Mouse (Mus musculus) MEL (cell line): ENCODE results near the gene Catspere2. TPM values are rescaled to one million over a fixed set of nuclear protein-coding genes. Genes with fewer than 3 reads are reported as not detected.
"Not testable (repeated sequence)": the region's sequence is repeated elsewhere in the genome, so short reads cannot be mapped to it uniquely, and the experiment has no call there.

Source experiments
- DNase-seq: peaks from one replicate; pipeline ENCODE4 v3.0.0; 2011; ENCODE audit warnings: low read depth, low spot score
- H3K27ac ChIP-seq: 2 replicates; pipeline ENCODE4 v1.5.1; 2012; ENCODE audit warnings: low read depth, mild to moderate bottlenecking, control low read depth, low read length, moderate library complexity; ENCODE audit not compliant: control insufficient read depth
- H3K27me3 ChIP-seq, 2 experiments: fragments of 150-350 bp in 1 of 2; sonication (generic) in 1 of 2; 2 replicates each; pipeline ENCODE4 v1.6.1; 2012; ENCODE audit warnings: low read length in 2 of 2, mild to moderate bottlenecking in 2 of 2, improper control_type of control experiment in 1 of 2, moderate library complexity in 1 of 2; ENCODE audit not compliant: insufficient read depth in 2 of 2, control insufficient read depth in 1 of 2
- H3K36me3 ChIP-seq, 2 experiments: 2 replicates each; pipeline ENCODE4 v1.6.1; 2012 to 2014; ENCODE audit warnings: low read length in 2 of 2, improper control_type of control experiment in 1 of 2, inconsistent platforms in 1 of 2, mild to moderate bottlenecking in 1 of 2; ENCODE audit not compliant: insufficient read depth in 2 of 2, control insufficient read depth in 1 of 2
- H3K4me1 ChIP-seq, 2 experiments: fragments of 150-350 bp in 1 of 2; sonication (generic) in 1 of 2; 2 replicates each; pipeline ENCODE4 v1.6.1; 2012; ENCODE audit warnings: low read length in 2 of 2, improper control_type of control experiment in 1 of 2, mild to moderate bottlenecking in 1 of 2; ENCODE audit not compliant: insufficient read depth in 2 of 2, control insufficient read depth in 1 of 2
- H3K4me3 ChIP-seq, 2 experiments: fragments of 150-350 bp in 1 of 2; sonication (generic) in 1 of 2; 2 replicates each; pipeline ENCODE4 v1.5.1; 2012; ENCODE audit warnings: low read depth in 2 of 2, low read length in 2 of 2, mild to moderate bottlenecking in 2 of 2, moderate library complexity in 2 of 2, control low read depth in 1 of 2, improper control_type of control experiment in 1 of 2; ENCODE audit not compliant: control insufficient read depth in 1 of 2, insufficient read depth in 1 of 2
- H3K79me2 ChIP-seq: 2 replicates; pipeline ENCODE4 v1.6.1; 2012; ENCODE audit warnings: mild to moderate bottlenecking, low read length, moderate library complexity; ENCODE audit not compliant: control insufficient read depth, poor library complexity, insufficient read depth
- H3K9ac ChIP-seq: 2 replicates; pipeline ENCODE4 v1.6.1; 2012; ENCODE audit warnings: low read depth, mild to moderate bottlenecking, control low read depth, low read length, moderate library complexity; ENCODE audit not compliant: control insufficient read depth, poor library complexity, severe bottlenecking
- H3K9me3 ChIP-seq: fragments of 150-350 bp; sonication (generic); replicated peaks from 2 replicates; pipeline ENCODE4 v1.6.1; 2012; ENCODE audit warnings: mild to moderate bottlenecking, low read length, improper control_type of control experiment, moderate library complexity; ENCODE audit not compliant: insufficient read depth
- BHLHE40 ChIP-seq: IDR thresholded peaks from 2 replicates; pipeline ENCODE4 v1.6.1; 2012; ENCODE audit warnings: low read depth, mild to moderate bottlenecking, inconsistent platforms, low read length, improper control_type of control experiment, borderline replicate concordance
- CTCF ChIP-seq, 3 experiments: IDR thresholded peaks in 2 of 3; conservative IDR thresholded peaks in 1 of 3; 2 replicates each; pipeline ENCODE4 v1.5.1; 2011 to 2012; ENCODE audit warnings: low read length in 3 of 3, low read depth in 2 of 3, mild to moderate bottlenecking in 2 of 3, improper control_type of control experiment in 1 of 3, inconsistent platforms in 1 of 3, mixed read lengths in 1 of 3, moderate library complexity in 1 of 3; ENCODE audit not compliant: control insufficient read depth in 1 of 3, insufficient read depth in 1 of 3, poor library complexity in 1 of 3, severe bottlenecking in 1 of 3
- ELF1 ChIP-seq: IDR thresholded peaks from 2 replicates; pipeline ENCODE4 v1.6.1; 2014; ENCODE audit warnings: low read depth, mild to moderate bottlenecking, inconsistent platforms, low read length, improper control_type of control experiment, moderate library complexity
- GATA1 ChIP-seq: IDR thresholded peaks from 2 replicates; pipeline ENCODE4 v1.6.1; 2011; ENCODE audit warnings: low read depth, low read length, improper control_type of control experiment
- MXI1 ChIP-seq: IDR thresholded peaks from 2 replicates; pipeline ENCODE4 v1.6.1; 2011; ENCODE audit warnings: mild to moderate bottlenecking, low read depth, low read length, improper control_type of control experiment
- POLR2A ChIP-seq, 2 experiments: IDR thresholded peaks; 2 replicates each; pipeline ENCODE4 v1.6.1; 2011 to 2012; ENCODE audit warnings: low read length in 2 of 2, mild to moderate bottlenecking in 2 of 2, control low read depth in 1 of 2, improper control_type of control experiment in 1 of 2, low read depth in 1 of 2, moderate library complexity in 1 of 2; ENCODE audit not compliant: control insufficient read depth in 1 of 2, insufficient read depth in 1 of 2, poor library complexity in 1 of 2
- RAD21 ChIP-seq: IDR thresholded peaks from 2 replicates; pipeline ENCODE4 v1.6.1; 2011; ENCODE audit warnings: mild to moderate bottlenecking, low read depth, low read length, improper control_type of control experiment
- SMC3 ChIP-seq: IDR thresholded peaks from 2 replicates; pipeline ENCODE4 v1.6.1; 2011; ENCODE audit warnings: low read depth, low read length, improper control_type of control experiment
- UBTF ChIP-seq: IDR thresholded peaks from 2 replicates; pipeline ENCODE4 v1.6.1; 2012; ENCODE audit warnings: low read depth, mild to moderate bottlenecking, inconsistent platforms, low read length, improper control_type of control experiment, moderate library complexity, borderline replicate concordance; ENCODE audit not compliant: insufficient read depth
- polyA plus RNA-seq, 2 experiments: library from polyadenylated mRNA; stranded (reverse) in 1 of 2; unstranded in 1 of 2; fragments of >175 nt in 1 of 2; fragments of >200 nt in 1 of 2; gene quantifications; 2 replicates each; pipeline versions ENCODE4 v1.2.1 to v1.2.4; 2012; ENCODE audit warnings: low replicate concordance in 2 of 2, low read depth in 1 of 2; ENCODE audit not compliant: insufficient read length in 2 of 2, insufficient read depth in 1 of 2, missing spikeins in 1 of 2
- total RNA-seq: library from RNA; depleted of rRNA; stranded (reverse); fragments of 300-350 nt; gene quantifications from 2 replicates; pipeline ENCODE4 v1.2.3, GENCODE M21; 2012

Catspere2 gene
- total and polyA plus RNA-seq, 3 experiments, result not detected

- Histone ChIP-seq H3K9ac (peak overlapping the region; percentile 62), H3K4me3 (peak overlapping the region; percentile 53 to 66)
- 0 out of 2 replicates have a peak, but pooled peaks have one; percentile 10 for TF ChIP-seq MXI1
- H3K4me1 ChIP-seq, H3K27ac ChIP-seq, H3K79me2 ChIP-seq, H3K36me3 ChIP-seq, H3K27me3 ChIP-seq, DNase-seq, H3K9me3 ChIP-seq: not testable (repeated sequence)
These were observed 359 bp downstream of the Catspere2 start for GRCm38 (mm10) chr1:177983582-177983981.

- DNase-seq, result no peak
- no peaks in the 10 kb centered on the region for H3K79me2 ChIP-seq
- H3K27me3 ChIP-seq, result no peaks in the 10 kb centered on the region
- H3K9ac ChIP-seq, result no peak overlapping the region
- no peaks in the 10 kb centered on the region for H3K4me1 ChIP-seq
- H3K4me3 ChIP-seq, result no peak overlapping the region
- TF ChIP-seq BHLHE40 (no peak), UBTF (no peak), ELF1 (no peak), POLR2A (IDR thresholded peaks at IDR 0.05; ENCODE audit: control insufficient read depth in 1 of 2, insufficient read depth in 1 of 2, low read depth in 1 of 2, low read length in 2 of 2, poor library complexity in 1 of 2) (no peak), GATA1 (no peak)
- H3K9me3 ChIP-seq, result no peaks in the 10 kb centered on the region
- H3K27ac ChIP-seq, result no peak overlapping the region
- H3K36me3 ChIP-seq, result no peaks in the 10 kb centered on the region; a peak in 1 of 4 replicates
These were observed 983 bp downstream of the Catspere2 start for GRCm38 (mm10) chr1:177984206-177984605.

GRCm38 (mm10) chr1:177987476-177987875 is 4.3 kb downstream of the Catspere2 start:
- H3K79me2 ChIP-seq, H3K36me3 ChIP-seq, H3K4me1 ChIP-seq, H3K9ac ChIP-seq, H3K27ac ChIP-seq, H3K9me3 ChIP-seq, DNase-seq, H3K4me3 ChIP-seq, H3K27me3 ChIP-seq: not testable (repeated sequence)

GRCm38 (mm10) chr1:178072798-178073197 is 89.6 kb downstream of the Catspere2 start:
- H3K4me1 ChIP-seq, H3K27me3 ChIP-seq, H3K9ac ChIP-seq, H3K36me3 ChIP-seq, H3K79me2 ChIP-seq, H3K4me3 ChIP-seq, H3K9me3 ChIP-seq, H3K27ac ChIP-seq: not testable (repeated sequence)
- TF ChIP-seq RAD21 (peak; percentile 33), CTCF (IDR thresholded peaks at IDR 0.05 in 2 of 3, conservative IDR thresholded peaks at IDR 0.05 in 1 of 3; ENCODE audit: control insufficient read depth in 1 of 3, insufficient read depth in 1 of 3, low read depth in 2 of 3, low read length in 3 of 3, poor library complexity in 1 of 3, severe bottlenecking in 1 of 3) (peak in 2 of 3 experiments; percentile 48 to 55; a peak in 5 of 6 replicates), SMC3 (peak; percentile 45)
- peak; percentile 39 for DNase-seq

GRCm38 (mm10) chr1:178097865-178098264 is 114.6 kb downstream of the Catspere2 start:
- not testable (repeated sequence) for H3K27ac ChIP-seq, H3K9me3 ChIP-seq

More at GRCm38 (mm10) chr1:178097865-178098264, 114.6 kb downstream of the Catspere2 start:
- H3K4me3 ChIP-seq, H3K36me3 ChIP-seq, H3K4me1 ChIP-seq, H3K27me3 ChIP-seq, H3K9ac ChIP-seq, H3K79me2 ChIP-seq, DNase-seq: not testable (repeated sequence)
